Mouse (Mus musculus) left cerebral cortex, adult 2 months (tissue): ENCODE measurements around the gene Bphl. TPM values are rescaled to one million over a fixed set of nuclear protein-coding genes. Genes with fewer than 3 reads are reported as not detected.

Experiments used
- DNase-seq, 2 experiments: peaks; one replicate each; pipeline ENCODE4 v3.0.0; 2021 to 2022; ENCODE audit warnings: low spot score in 2 of 2, mixed read lengths in 1 of 2; ENCODE audit errors: extremely low spot score in 1 of 2
- H3K27ac ChIP-seq: fragments of 200-600 bp; 2 replicates; pipeline ENCODE4 v1.8.1; 2022
- H3K4me3 ChIP-seq: fragments of 200-600 bp; 2 replicates; pipeline ENCODE4 v1.8.1; 2022
- CTCF ChIP-seq: fragments of 200-600 bp; IDR thresholded peaks from 2 replicates; pipeline ENCODE4 v1.8.1; 2022; ENCODE audit warnings: antibody characterized with exemption, mild to moderate bottlenecking, moderate library complexity
- intact Hi-C: fragments of 180-260 bp; cut with DNase I; formaldehyde crosslinking; loops from one replicate; pipeline ENCODE4 v1.15.1; 2025
- total RNA-seq, 2 experiments: library from RNA; stranded (reverse); gene quantifications; 2 replicates each; pipeline ENCODE4 v1.2.3; 2021

Bphl gene
- total RNA-seq, 2 experiments from 2014 or later = 41.8 to 45.8 TPM

- TF ChIP-seq CTCF = no peak
- DNase-seq = peak; percentile 65 to 74
- Histone ChIP-seq H3K27ac (peak overlapping the region; percentile 64), H3K4me3 (no peak overlapping the region)
- intact Hi-C loops = loop anchor here (1.0 to 2.0 kb wide), 3 partner anchors 38 to 53 kb away; no protein-coding TSS in a partner anchor
Measured at GRCm38 (mm10) chr13:34095542-34096435, 58.4 kb downstream of the Bphl start.

DNA sequence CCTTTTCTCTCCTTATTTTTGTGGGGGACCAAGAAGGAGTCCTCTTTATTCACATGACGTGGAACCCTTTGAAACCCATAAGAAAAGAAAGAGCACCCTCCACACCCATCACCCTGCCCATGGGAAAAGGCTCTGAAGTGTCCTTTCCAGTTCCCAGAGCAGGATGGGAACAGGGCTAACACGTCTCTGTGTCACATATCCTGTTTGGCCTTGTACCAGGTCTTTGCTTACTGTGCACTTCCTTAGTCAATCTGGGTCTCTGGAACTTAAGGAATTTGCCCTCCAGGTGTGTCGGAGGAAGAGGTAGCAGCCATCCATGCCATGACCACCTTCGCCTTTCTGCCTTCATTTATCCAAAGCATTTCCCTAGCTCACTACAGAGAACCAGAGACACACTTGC is 59.1 kb downstream of the Bphl start:
- TF ChIP-seq CTCF = no peak
- intact Hi-C loops = loop anchor here (1.0 to 2.0 kb wide), 3 partner anchors 37 to 52 kb away; no protein-coding TSS in a partner anchor
- Histone ChIP-seq H3K27ac (peak overlapping the region; percentile 64), H3K4me3 (no peak overlapping the region)
- no peak for DNase-seq

GRCm38 (mm10) chr13:34097086-34097485 is 59.7 kb downstream of the Bphl start:
- no peak overlapping the region for H3K4me3 ChIP-seq
- DNase-seq = no peak
- peak overlapping the region; percentile 64; the same call in 1 of the 2 replicates for H3K27ac ChIP-seq
- intact Hi-C loops = loop anchor here (2.0 kb wide), 1 partner anchor 52 kb away; no protein-coding TSS in a partner anchor
- no peak for TF ChIP-seq CTCF

GRCm38 (mm10) chr13:34100733-34101132 is 63.3 kb downstream of the Bphl start:
- no peak overlapping the region for H3K27ac ChIP-seq
- no peak overlapping the region for H3K4me3 ChIP-seq
- DNase-seq = no peak
- intact Hi-C loops = no loop called here
- TF ChIP-seq CTCF = no peak

GRCm38 (mm10) chr13:34101247-34101646 is 63.9 kb downstream of the Bphl start:
- no peak overlapping the region for H3K4me3 ChIP-seq
- TF ChIP-seq CTCF = no peak
- intact Hi-C loops = no loop called here
- DNase-seq = no peak
- H3K27ac ChIP-seq = no peak overlapping the region

DNA sequence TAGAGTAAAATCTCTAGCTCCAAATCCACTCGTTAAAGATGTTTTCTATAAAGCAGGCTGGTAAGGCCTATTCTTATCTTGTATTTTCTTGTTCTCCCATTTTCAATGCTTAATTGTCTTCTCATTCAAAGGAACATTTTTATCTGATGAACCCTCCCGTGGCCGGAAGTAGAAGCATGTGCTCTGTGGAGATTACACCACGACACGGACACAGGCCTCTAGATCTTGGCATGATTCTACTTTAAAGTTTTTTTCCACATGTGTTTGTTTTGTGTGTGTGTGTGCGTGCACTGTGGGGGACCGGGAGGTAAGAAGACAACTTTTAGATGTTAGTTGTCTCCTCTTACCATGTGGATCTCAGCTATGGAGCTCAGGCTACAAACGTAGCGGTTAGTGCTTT is 64.5 kb downstream of the Bphl start:
- DNase-seq = no peak
- Histone ChIP-seq H3K27ac (no peak overlapping the region), H3K4me3 (no peak overlapping the region)
- no peak for TF ChIP-seq CTCF
- intact Hi-C loops = no loop called here

DNA sequence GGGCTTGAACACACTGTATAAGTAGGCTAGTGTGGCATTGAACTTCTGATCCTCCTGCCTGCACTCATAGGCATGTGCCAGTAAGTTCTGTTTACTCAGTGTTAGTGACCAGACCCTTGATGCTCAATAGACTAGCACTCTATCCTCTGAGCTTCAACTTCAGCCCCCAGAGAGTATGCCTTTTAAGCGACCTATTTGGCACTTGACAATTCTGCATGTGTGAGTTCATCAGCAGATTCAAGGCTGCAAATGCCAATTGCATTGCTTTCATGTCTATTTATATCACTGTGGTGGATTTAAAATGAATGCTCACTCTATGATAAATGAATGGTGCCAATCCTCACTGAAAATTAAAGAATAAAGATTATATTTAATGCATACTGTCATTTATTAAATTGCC is 68.0 kb downstream of the Bphl start:
- intact Hi-C loops = no loop called here
- no peak for DNase-seq
- no peak overlapping the region for H3K27ac ChIP-seq
- H3K4me3 ChIP-seq = no peak overlapping the region
- no peak for TF ChIP-seq CTCF

DNA sequence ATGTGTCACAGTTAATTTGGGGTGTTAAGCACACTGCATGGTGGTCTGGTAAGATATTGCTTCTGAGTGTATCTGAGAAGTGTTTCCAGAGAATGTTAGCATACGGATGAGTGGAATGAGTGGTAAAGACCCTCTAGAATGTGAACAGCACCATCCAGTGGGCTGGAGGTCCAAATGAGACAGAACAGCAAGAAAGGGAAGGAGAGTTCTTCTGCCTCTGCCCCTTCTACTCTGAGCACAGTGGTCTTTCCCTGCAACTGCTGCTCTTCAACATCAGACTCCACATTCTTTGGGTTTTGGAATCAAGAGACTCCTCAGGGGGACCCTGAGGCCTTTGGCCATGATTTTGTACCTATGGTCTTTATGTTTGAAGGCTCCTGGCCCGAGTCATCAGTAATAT is 68.9 kb downstream of the Bphl start:
- intact Hi-C loops = no loop called here
- TF ChIP-seq CTCF = no peak; the same call in 1 of the 2 replicates
- no peak for DNase-seq
- H3K27ac ChIP-seq = no peak overlapping the region
- H3K4me3 ChIP-seq = no peak overlapping the region

GRCm38 (mm10) chr13:34106999-34107398 is 69.6 kb downstream of the Bphl start:
- no peak for DNase-seq
- no peak for TF ChIP-seq CTCF
- no peak overlapping the region for H3K4me3 ChIP-seq
- intact Hi-C loops = no loop called here
- H3K27ac ChIP-seq = no peak overlapping the region

DNA sequence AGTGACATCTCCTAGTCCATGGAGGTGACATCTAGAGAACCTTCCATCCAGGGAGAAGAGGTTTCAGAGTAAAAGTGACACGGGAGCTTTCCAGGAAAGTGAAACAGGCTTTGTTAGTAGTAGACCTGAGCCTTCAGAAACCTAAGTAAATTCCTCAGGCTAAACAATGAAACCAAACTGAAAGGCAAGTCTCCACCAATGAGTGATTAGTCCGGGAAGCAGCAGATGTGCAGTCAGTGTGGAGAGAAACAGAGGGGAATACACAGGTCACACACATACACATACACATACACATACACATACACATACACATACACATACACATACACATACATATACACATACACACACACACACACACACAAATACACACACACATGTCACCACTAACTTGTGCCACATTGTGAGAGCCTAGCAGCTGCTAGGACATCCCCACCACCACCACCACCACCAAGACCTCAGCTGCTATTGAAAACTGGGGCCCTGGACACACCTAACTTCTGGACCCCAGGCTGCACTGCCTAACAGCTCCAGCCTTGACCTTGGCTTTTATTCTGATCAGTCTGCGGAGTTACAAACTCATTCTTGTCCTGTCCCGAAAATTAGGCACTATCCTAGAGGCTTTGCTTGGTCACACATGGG is 71.8 kb downstream of the Bphl start:
- Histone ChIP-seq H3K27ac (no peak overlapping the region), H3K4me3 (no peak overlapping the region)
- no peak for DNase-seq
- TF ChIP-seq CTCF = no peak
- intact Hi-C loops = no loop called here

DNA sequence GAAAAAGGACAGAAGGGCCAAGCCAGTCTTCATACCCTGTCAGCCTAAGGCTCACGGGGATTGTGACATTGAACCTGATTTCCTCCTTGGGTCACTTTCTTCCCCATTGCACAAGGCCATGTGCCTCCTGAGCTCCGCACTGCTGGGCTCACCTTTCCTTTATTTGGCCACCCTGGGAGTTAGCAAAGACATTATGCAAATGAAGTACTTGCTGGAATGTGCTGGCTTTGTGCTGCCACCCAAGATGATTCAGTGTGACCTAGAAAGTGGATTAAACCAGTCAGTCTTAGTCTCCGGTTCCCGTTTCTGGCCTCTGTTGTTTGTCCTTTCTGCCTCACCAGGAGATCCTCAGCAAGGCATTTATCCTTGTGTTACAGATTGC is 72.3 kb downstream of the Bphl start:
- TF ChIP-seq CTCF = no peak
- no peak for DNase-seq
- Histone ChIP-seq H3K27ac (no peak overlapping the region), H3K4me3 (no peak overlapping the region)
- intact Hi-C loops = no loop called here

DNA sequence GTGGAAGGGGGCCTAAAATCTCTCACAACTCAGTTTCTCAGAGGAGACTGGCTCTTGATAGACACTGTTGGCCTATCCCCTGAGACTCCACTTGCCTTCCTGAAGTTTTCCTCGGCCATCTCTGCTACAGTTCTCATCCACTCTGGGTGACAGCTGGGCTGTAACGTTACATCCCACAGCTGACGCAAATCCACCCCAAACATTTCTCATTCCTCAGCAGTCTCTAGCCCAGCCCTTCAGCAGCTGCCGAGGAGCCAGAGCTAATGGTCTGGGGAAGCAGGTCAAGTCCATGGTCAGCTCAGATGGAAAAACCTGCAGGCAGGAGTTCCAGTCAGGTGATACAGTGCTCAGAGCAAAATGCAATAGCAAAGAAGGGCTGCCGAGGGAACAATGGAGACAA is 73.6 kb downstream of the Bphl start:
- no peak for DNase-seq
- TF ChIP-seq CTCF = no peak
- H3K27ac ChIP-seq = no peak overlapping the region
- no peak overlapping the region for H3K4me3 ChIP-seq
- intact Hi-C loops = no loop called here

DNA sequence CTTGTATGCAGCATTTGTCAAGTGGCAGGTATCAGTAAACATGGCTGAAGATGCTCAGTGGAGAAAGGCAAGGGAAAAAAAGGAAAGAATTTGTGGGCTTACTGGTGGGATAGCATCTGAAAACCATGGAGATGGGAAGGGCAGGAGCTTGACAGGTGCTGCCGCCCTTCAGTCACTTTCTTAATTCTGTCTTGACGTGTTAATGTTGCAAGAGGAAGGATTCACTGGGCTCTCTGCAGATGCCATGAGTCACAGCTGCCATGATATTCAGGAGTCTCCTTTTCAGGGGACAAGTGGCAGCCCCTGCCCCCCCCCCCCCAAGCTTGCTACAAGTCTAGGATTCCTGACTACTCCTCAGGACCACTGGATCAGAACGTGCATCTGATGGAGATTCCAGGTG is 74.5 kb downstream of the Bphl start:
- Histone ChIP-seq H3K4me3 (no peak overlapping the region), H3K27ac (no peak overlapping the region)
- no peak for TF ChIP-seq CTCF
- intact Hi-C loops = no loop called here
- no peak for DNase-seq
